ENCODE assay signal across 9 mouse cellular contexts in genomic region chr10:39640817-39641226, GRCm38 (mm10). TPM values are rescaled to one million over a fixed set of nuclear protein-coding genes. Genes with fewer than 3 reads are reported as not detected.
DNase-seq lines count a peak whose midpoint lies in the region; ATAC-seq and TF ChIP-seq lines count a peak whose summit lies in the region.
"Had no signal": no experiment of that assay in that cellular context is flagged by ENCODE, and none has a peak within 500 bp of the region (broad histone marks: within the 10 kb centered on the region; RNA-seq: fewer than 3 reads in every experiment).

No protein-coding gene starts in this region.

- no peak overlapping the region for H3K4me2 ChIP-seq in forebrain, embryonic 12.5 days
- H3K4me2 ChIP-seq in lung, embryonic 15.5 days: peak overlapping the region; percentile 4; the same call in 1 of the 2 replicates
- no peak overlapping the region for H3K4me2 ChIP-seq in stomach, embryonic 15.5 days

- H3K4me3 ChIP-seq in kidney, adult 2 months (ENCODE audit: insufficient read depth, low read depth, low read length): no peak overlapping the region
- no peak overlapping the region for H3K4me3 ChIP-seq in forebrain, embryonic 12.5 days (replicated peaks)
- H3K4me3 ChIP-seq in lung, embryonic 15.5 days: no peak overlapping the region
- no peak overlapping the region for H3K4me3 ChIP-seq in stomach, embryonic 15.5 days (replicated peaks)
- H3K4me3 ChIP-seq: myocyte had no signal

- 73% methylated on average over 4 of the region's 4 CpGs for WGBS in kidney, adult 2 months
- 23% methylated on average over 4 of the region's 4 CpGs for WGBS in forebrain, embryonic 12.5 days
- WGBS in lung, embryonic 15.5 days: 4% methylated on average over 4 of the region's 4 CpGs
- WGBS in stomach, embryonic 15.5 days: 18% methylated on average over 4 of the region's 4 CpGs

- ATAC-seq in forebrain, embryonic 12.5 days (ENCODE audit: low FRiP score): peak; percentile 44; the same call in 1 of the 2 replicates
- ATAC-seq in lung, embryonic 15.5 days (ENCODE audit: borderline replicate concordance, extremely low read depth, low FRiP score, low TSS enrichment): peak; percentile 90
- peak; percentile 61; the same call in 1 of the 2 replicates for ATAC-seq in stomach, embryonic 15.5 days (ENCODE audit: insufficient read depth, low FRiP score, low read depth)

- no peak overlapping the region for H3K27ac ChIP-seq in kidney, adult 2 months (ENCODE audit: insufficient read depth, low read depth, low read length)
- no peak overlapping the region; the same call in 1 of the 2 replicates for H3K27ac ChIP-seq in forebrain, embryonic 12.5 days
- H3K27ac ChIP-seq in lung, embryonic 15.5 days: peak overlapping the region; percentile 89
- peak overlapping the region; percentile 62 for H3K27ac ChIP-seq in stomach, embryonic 15.5 days

- H3K9ac ChIP-seq in forebrain, embryonic 12.5 days: no peak overlapping the region
- no peak overlapping the region for H3K9ac ChIP-seq in lung, embryonic 15.5 days
- no peak overlapping the region for H3K9ac ChIP-seq in stomach, embryonic 15.5 days

- no peaks in the 10 kb centered on the region for H3K9me3 ChIP-seq in forebrain, embryonic 12.5 days
- H3K9me3 ChIP-seq in lung, embryonic 15.5 days: no peaks in the 10 kb centered on the region
- no peaks in the 10 kb centered on the region for H3K9me3 ChIP-seq in stomach, embryonic 15.5 days

- no peak for TF ChIP-seq POLR2A in kidney, adult 2 months (IDR thresholded peaks at IDR 0.05; ENCODE audit: low read depth, low read length)

- DNase-seq in kidney, adult 2 months: peak; percentile 33
- no peak for DNase-seq in kidney, adult 9 months
- DNase-seq in adrenal gland, postnatal 10 days: peak; percentile 74
- no peak for DNase-seq in gastrocnemius, adult 8-10 months (ENCODE audit: low spot score in 2 of 2)
- no peak for DNase-seq in thymus, adult 18-20 months

- TF ChIP-seq CTCF in kidney, adult 2 months (conservative IDR thresholded peaks at IDR 0.05; ENCODE audit: insufficient read depth, insufficient read length, low read depth, low read length): no peak

- peaks cover 2% of the 10 kb centered on the region for H3K36me3 ChIP-seq in kidney, adult 2 months (ENCODE audit: control insufficient read depth, insufficient read depth, low read length)
- H3K36me3 ChIP-seq in forebrain, embryonic 12.5 days (replicated peaks): peaks cover 5% of the 10 kb centered on the region
- peaks cover 24% of the 10 kb centered on the region for H3K36me3 ChIP-seq in lung, embryonic 15.5 days
- peaks cover 3% of the 10 kb centered on the region for H3K36me3 ChIP-seq in stomach, embryonic 15.5 days

- no peaks in the 10 kb centered on the region for H3K27me3 ChIP-seq in kidney, adult 2 months (replicated peaks; ENCODE audit: control insufficient read depth, insufficient read depth, low read length)
- H3K27me3 ChIP-seq in forebrain, embryonic 12.5 days: no peaks in the 10 kb centered on the region
- H3K27me3 ChIP-seq in lung, embryonic 15.5 days: no peaks in the 10 kb centered on the region
- H3K27me3 ChIP-seq in stomach, embryonic 15.5 days (replicated peaks): no peaks in the 10 kb centered on the region

- no peaks in the 10 kb centered on the region for H3K4me1 ChIP-seq in kidney, adult 2 months (ENCODE audit: control insufficient read depth, insufficient read depth, low read length)
- peaks cover 14% of the 10 kb centered on the region for H3K4me1 ChIP-seq in forebrain, embryonic 12.5 days
- peaks cover 38% of the 10 kb centered on the region for H3K4me1 ChIP-seq in lung, embryonic 15.5 days
- peaks cover 26% of the 10 kb centered on the region for H3K4me1 ChIP-seq in stomach, embryonic 15.5 days

RNA-seq across cellular contexts. Expression of gene Traf3ip2, which starts 28.1 kb away (rescaled TPM):
- 10.4 and 12.8 TPM in 2 replicates for polyA plus RNA-seq in kidney, adult 2 months (2012; rRNA removed)
- 10 to 100 TPM in 1 of 2 experiments, 1 to 10 TPM in 1; 9.9 to 20.0 TPM for total RNA-seq in adrenal gland, postnatal 10 days (2021)
- 4.7 and 6.0 TPM in 2 replicates for polyA plus RNA-seq in forebrain, embryonic 12.5 days (2016; fragmentation: Nextera tagmentation; extraction: Ambion mirVana)
- polyA plus RNA-seq in lung, embryonic 15.5 days (2015; fragmentation: Nextera tagmentation; extraction: Ambion mirVana): 30.1 and 33.5 TPM in 2 replicates
- 29.0 and 29.6 TPM in 2 replicates for polyA plus RNA-seq in stomach, embryonic 15.5 days (2015; fragmentation: Nextera tagmentation; extraction: Ambion mirVana)
- total RNA-seq in gastrocnemius, adult 8-10 months (2022): 1 to 10 TPM; 2.8 to 6.3 (median 4.4) TPM

Comparison
In these comparisons a context has a peak if more than half of its experiments do, and no peak if none do; other contexts are left out.
1. DNase-seq: peak in kidney, adult 2 months (single experiment) and adrenal gland, postnatal 10 days (single experiment); none in kidney, adult 9 months (single experiment), gastrocnemius, adult 8-10 months (0 of 2) and thymus, adult 18-20 months (0 of 2).
2. H3K27ac ChIP-seq: peak in lung, embryonic 15.5 days (single experiment) and stomach, embryonic 15.5 days (single experiment); none in kidney, adult 2 months (single experiment) and forebrain, embryonic 12.5 days (single experiment).
3. Peak in every context shown above with its lines, with median percentiles within 50 percentile points of each other: ATAC-seq.